In the genomic region with DNA sequence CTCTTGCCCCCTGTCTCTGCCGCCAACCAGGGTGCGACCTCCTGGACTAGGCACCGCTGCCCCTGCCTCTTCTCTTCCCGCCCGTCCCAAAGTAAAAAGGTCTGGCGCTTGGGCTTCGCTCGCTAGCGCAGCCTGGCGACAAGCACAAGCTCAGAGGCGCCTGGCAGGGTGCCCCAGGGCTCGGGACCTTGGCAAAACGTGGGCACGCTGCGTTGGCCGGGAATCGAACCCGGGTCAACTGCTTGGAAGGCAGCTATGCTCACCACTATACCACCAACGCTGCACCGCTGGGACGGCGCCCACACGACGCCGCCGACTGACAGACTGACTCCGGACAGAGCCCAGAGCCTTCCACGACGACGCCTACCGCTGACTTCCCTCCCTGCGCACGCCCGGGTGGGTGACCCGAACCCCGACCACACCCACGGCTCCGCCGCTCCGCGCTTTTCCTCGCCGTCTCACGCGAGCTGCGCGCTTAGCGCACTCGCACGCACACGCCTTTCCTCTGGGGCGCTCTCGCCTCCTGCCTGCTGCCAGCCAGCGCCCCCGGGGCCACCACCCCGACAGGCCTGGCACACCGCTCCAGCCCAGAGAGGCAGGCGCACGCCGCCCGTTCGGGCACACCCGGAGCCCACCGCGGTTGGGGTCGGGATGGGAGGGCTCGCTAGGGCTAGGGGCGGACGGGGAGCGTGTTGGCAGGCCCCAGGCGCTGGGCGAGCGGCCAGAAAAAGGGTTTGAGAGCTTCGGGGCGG, we compare ENCODE assay signal across 8 mouse cellular contexts. TPM values are rescaled to one million over a fixed set of nuclear protein-coding genes. Genes with fewer than 3 reads are reported as not detected.
DNase-seq lines count a peak whose midpoint lies in the region; ATAC-seq and TF ChIP-seq lines count a peak whose summit lies in the region.
"Not testable (repeated sequence)": the region's sequence is repeated elsewhere in the genome, so short reads cannot be mapped to it uniquely, and the experiment has no call there.

TSS of gene Fcgr3 (minus strand) at position 445 of the 752 bp plus-strand sequence.

- not testable (repeated sequence) for H3K4me2 ChIP-seq in CH12.LX (ENCODE audit: insufficient read depth, low read depth, poor library complexity, severe bottlenecking)
- peak within 1 kb of the TSS; percentile 51 for H3K4me2 ChIP-seq in forebrain, embryonic 13.5 days
- peak within 1 kb of the TSS; percentile 57 for H3K4me2 ChIP-seq in heart, embryonic 16.5 days (ENCODE audit: low read depth, low read length)
- H3K4me2 ChIP-seq in liver, embryonic 15.5 days, result peak within 1 kb of the TSS; percentile 63
- peak within 1 kb of the TSS; percentile 50 for H3K4me2 ChIP-seq in stomach, embryonic 15.5 days

- H3K36me3 ChIP-seq in CH12.LX (replicated peaks in 1 of 2; ENCODE audit: control insufficient read depth in 1 of 2, insufficient read depth in 1 of 2, low read length in 1 of 2); forebrain, embryonic 13.5 days (ENCODE audit: poor library complexity, severe bottlenecking); heart, embryonic 16.5 days (ENCODE audit: control insufficient read depth, insufficient read depth); liver, embryonic 15.5 days (replicated peaks); stomach, embryonic 15.5 days: not testable (repeated sequence)

- TF ChIP-seq CTCF in CH12.LX (conservative IDR thresholded peaks at IDR 0.05 in 1 of 2, IDR thresholded peaks at IDR 0.05 in 1 of 2; ENCODE audit: low read depth in 2 of 2, low read length in 2 of 2), result peak in 1 of 2 experiments; percentile 51; a peak in 2 of 4 replicates

- TF ChIP-seq RAD21 in CH12.LX (IDR thresholded peaks at IDR 0.05; ENCODE audit: low read depth, low read length), result not testable (repeated sequence)

- TF ChIP-seq EP300 in CH12.LX (IDR thresholded peaks at IDR 0.05; ENCODE audit: low read length), result not testable (repeated sequence)

- not testable (repeated sequence) for TF ChIP-seq POLR2A in CH12.LX (IDR thresholded peaks at IDR 0.05; ENCODE audit: low read depth, low read length)

- not testable (repeated sequence) for H3K4me1 ChIP-seq in CH12.LX (ENCODE audit: control insufficient read depth in 1 of 2, insufficient read depth in 2 of 2); forebrain, embryonic 13.5 days; stomach, embryonic 15.5 days
- peaks cover 11% of the 10 kb centered on the region for H3K4me1 ChIP-seq in heart, embryonic 16.5 days (ENCODE audit: control insufficient read depth, insufficient read depth, low read length)
- H3K4me1 ChIP-seq in liver, embryonic 15.5 days (replicated peaks), result peaks cover 20% of the 10 kb centered on the region

- peak within 1 kb of the TSS; percentile 38 to 63 (median 41) for H3K4me3 ChIP-seq in CH12.LX (replicated peaks in 1 of 3; ENCODE audit: low read depth in 2 of 3, low read length in 2 of 3, poor library complexity in 1 of 3)
- peak within 1 kb of the TSS; percentile 34 for H3K4me3 ChIP-seq in forebrain, embryonic 13.5 days
- H3K4me3 ChIP-seq in heart, embryonic 16.5 days (ENCODE audit: low read length), result peak within 1 kb of the TSS; percentile 43
- peak within 1 kb of the TSS; percentile 47 for H3K4me3 ChIP-seq in liver, embryonic 15.5 days (replicated peaks)
- peak within 1 kb of the TSS; percentile 35 for H3K4me3 ChIP-seq in stomach, embryonic 15.5 days (replicated peaks)

- H3K79me2 ChIP-seq in CH12.LX (replicated peaks; ENCODE audit: control insufficient read depth, extremely low read depth, insufficient read depth, poor library complexity, severe bottlenecking), result not testable (repeated sequence)

- peak; percentile 28 for ATAC-seq in cerebellum, adult (ENCODE audit: insufficient number of reproducible peaks, low FRiP score, low TSS enrichment)
- peak; percentile 61 for ATAC-seq in forebrain, embryonic 13.5 days
- ATAC-seq in heart, embryonic 16.5 days (replicated peaks; ENCODE audit: extremely low read depth, insufficient read depth, low FRiP score), result peak; percentile 67
- ATAC-seq in liver, embryonic 15.5 days (ENCODE audit: insufficient read depth), result peak; percentile 69
- peak; percentile 62 for ATAC-seq in stomach, embryonic 15.5 days (ENCODE audit: insufficient read depth, low FRiP score, low read depth)

- peak within 1 kb of the TSS; percentile 55 for H3K27ac ChIP-seq in CH12.LX (ENCODE audit: insufficient read depth, low read depth)
- H3K27ac ChIP-seq in forebrain, embryonic 13.5 days; heart, embryonic 16.5 days (ENCODE audit: low read length); stomach, embryonic 15.5 days: not testable (repeated sequence)
- peak within 1 kb of the TSS; percentile 2; the same call in 1 of the 2 replicates for H3K27ac ChIP-seq in liver, embryonic 15.5 days (replicated peaks)

- in situ Hi-C loops in CH12.LX (cut with MboI; ENCODE audit: low pct_ligation_motif_present, low pct_unique_long_range_greater_than_20kb, low sequenced_read_pairs), result not testable (repeated sequence)

- not testable (repeated sequence) for H3K9me3 ChIP-seq in CH12.LX (replicated peaks; ENCODE audit: low read length); forebrain, embryonic 13.5 days (replicated peaks); heart, embryonic 16.5 days (replicated peaks; ENCODE audit: control insufficient read depth, low read length); liver, embryonic 15.5 days (replicated peaks); stomach, embryonic 15.5 days

- DNase-seq in CH12.LX (ENCODE audit: extremely low read depth), result peak; percentile 84
- DNase-seq in kidney, postnatal 36 days, result peak; percentile 40 to 80
- peak; percentile 98 for DNase-seq in neural tube, embryonic 10.5 days (ENCODE audit: extremely low spot score, low spot score)

- not testable (repeated sequence) for H3K9ac ChIP-seq in CH12.LX (ENCODE audit: insufficient read depth, low read depth); stomach, embryonic 15.5 days
- 0 out of 2 replicates have a peak within 1 kb of the TSS, but pooled peaks have one; percentile 1 for H3K9ac ChIP-seq in forebrain, embryonic 13.5 days
- peak within 1 kb of the TSS; percentile 11; the same call in 1 of the 2 replicates for H3K9ac ChIP-seq in heart, embryonic 16.5 days (ENCODE audit: low read length)
- peak within 1 kb of the TSS; percentile 7 for H3K9ac ChIP-seq in liver, embryonic 15.5 days

- WGBS in forebrain, embryonic 13.5 days, result 2% methylated on average over 41 of the region's 75 CpGs
- WGBS in heart, embryonic 16.5 days, result 1% methylated on average over 38 of the region's 75 CpGs
- 1% methylated on average over 46 of the region's 75 CpGs for WGBS in liver, embryonic 15.5 days (ENCODE audit: insufficient replicate concordance)
- 1% methylated on average over 47 of the region's 75 CpGs for WGBS in stomach, embryonic 15.5 days

- not testable (repeated sequence) for H3K27me3 ChIP-seq in CH12.LX (replicated peaks)
- peaks cover 40% of the 10 kb centered on the region for H3K27me3 ChIP-seq in forebrain, embryonic 13.5 days
- H3K27me3 ChIP-seq in heart, embryonic 16.5 days (ENCODE audit: control insufficient read depth, insufficient read depth, low read length), result peaks cover 20% of the 10 kb centered on the region
- H3K27me3 ChIP-seq in liver, embryonic 15.5 days, result peaks cover 36% of the 10 kb centered on the region
- H3K27me3 ChIP-seq in stomach, embryonic 15.5 days (replicated peaks), result peaks cover 24% of the 10 kb centered on the region

- dilution Hi-C loops in CH12.LX (cut with MboI; ENCODE audit: extremely low pct_ligation_motif_present, extremely low pct_unique_long_range_greater_than_20kb, low sequenced_read_pairs), result not testable (repeated sequence)

TF ChIP-seq in CH12.LX, 34 proteins besides CTCF, POLR2A, EP300 and RAD21:
- peak; percentile 64 for TF ChIP-seq NRF1 (IDR thresholded peaks at IDR 0.05; ENCODE audit: low read depth, low read length)
- peak; percentile 19; the same call in 1 of the 2 replicates for TF ChIP-seq MAFK (IDR thresholded peaks at IDR 0.05; ENCODE audit: insufficient replicate concordance, low read length)
- TF ChIP-seq UBTF (IDR thresholded peaks at IDR 0.05; ENCODE audit: low read depth, low read length), result peak; percentile 70
- TF ChIP-seq TBP (conservative IDR thresholded peaks at IDR 0.05; ENCODE audit: low read depth, low read length), result peak; percentile 89
- peak; percentile 51 for TF ChIP-seq BHLHE40 (IDR thresholded peaks at IDR 0.05; ENCODE audit: low read depth, low read length)
- peak; percentile 48 for TF ChIP-seq SMC3 (IDR thresholded peaks at IDR 0.05; ENCODE audit: low read depth, low read length)
- TF ChIP-seq MAX (IDR thresholded peaks at IDR 0.05; ENCODE audit: low read length), result peak; percentile 49; the same call in 1 of the 2 replicates
- peak; percentile 55; the same call in 1 of the 2 replicates for TF ChIP-seq ELF1 (IDR thresholded peaks at IDR 0.05; ENCODE audit: low read depth, low read length)

RNA-seq across cellular contexts. Expression of gene Fcgr3, which starts in this region (rescaled TPM):
- total RNA-seq in CH12.LX (2012; rRNA removed) (4.3 and 8.5 TPM in 2 replicates), CH12.LX (2014; rRNA removed) (6.1 and 6.3 TPM in 2 replicates)
- 2.6 and 3.7 TPM in 2 replicates for polyA plus RNA-seq in CH12.LX (2012; ENCODE audit: insufficient read length, low read depth)
- polyA plus RNA-seq in forebrain, embryonic 13.5 days (2015; fragmentation: Nextera tagmentation; extraction: Ambion mirVana), result 3.5 and 3.8 TPM in 2 replicates
- polyA plus RNA-seq in heart, embryonic 16.5 days (2015; fragmentation: Nextera tagmentation; extraction: Ambion mirVana), result 10.2 and 10.7 TPM in 2 replicates
- 27.2 and 28.0 TPM in 2 replicates for polyA plus RNA-seq in liver, embryonic 15.5 days (2015; fragmentation: Nextera tagmentation; extraction: Ambion mirVana)
- polyA plus RNA-seq in stomach, embryonic 15.5 days (2015; fragmentation: Nextera tagmentation; extraction: Ambion mirVana), result 18.7 and 18.8 TPM in 2 replicates
